Mouse (Mus musculus): ENCODE results near the gene Slc12a8. TPM values are rescaled to one million over a fixed set of nuclear protein-coding genes. Genes with fewer than 3 reads are reported as not detected.

The Slc12a8 gene
- total and polyA plus RNA-seq, 3 experiments: 12.2 to 17.4 (median 16.5) TPM

- H3K4me3 ChIP-seq (replicated peaks in 1 of 3; ENCODE audit: low read depth in 2 of 3, low read length in 2 of 3, poor library complexity in 1 of 3): peak overlapping the region; percentile 74 to 96 (median 83)
- DNase-seq (ENCODE audit: extremely low read depth): no peak
- peak overlapping the region; percentile 17; the same call in 1 of the 2 replicates for H3K27ac ChIP-seq (ENCODE audit: insufficient read depth, low read depth)
- dilution Hi-C loops (cut with MboI; ENCODE audit: extremely low pct_ligation_motif_present, extremely low pct_unique_long_range_greater_than_20kb, low sequenced_read_pairs) (no loop called here), in situ Hi-C loops (cut with MboI; ENCODE audit: low pct_ligation_motif_present, low pct_unique_long_range_greater_than_20kb, low sequenced_read_pairs) (no loop called here)
- no peaks in the 10 kb centered on the region for H3K27me3 ChIP-seq (replicated peaks)
- peak; percentile 31; the same call in 1 of the 2 replicates for TF ChIP-seq BHLHE40 (IDR thresholded peaks at IDR 0.05; ENCODE audit: low read depth, low read length)
- no peak for TF ChIP-seq MAFK (IDR thresholded peaks at IDR 0.05; ENCODE audit: insufficient replicate concordance, low read length)
- TF ChIP-seq TCF12 (IDR thresholded peaks at IDR 0.05; ENCODE audit: low read depth, low read length): 0 out of 2 replicates have a peak, but pooled peaks have one; percentile 21
- peak; percentile 42; the same call in 1 of the 2 replicates for TF ChIP-seq ETS1 (conservative IDR thresholded peaks at IDR 0.05; ENCODE audit: low read depth, low read length)
- peaks cover 28 to 55% of the 10 kb centered on the region in 2 experiments for H3K36me3 ChIP-seq (replicated peaks in 1 of 2; ENCODE audit: control insufficient read depth in 1 of 2, insufficient read depth in 1 of 2, low read length in 1 of 2)
- peaks cover 36 to 64% of the 10 kb centered on the region in 2 experiments for H3K4me1 ChIP-seq (ENCODE audit: control insufficient read depth in 1 of 2, insufficient read depth in 2 of 2)
- H3K9me3 ChIP-seq (replicated peaks; ENCODE audit: low read length): no peaks in the 10 kb centered on the region
- H3K79me2 ChIP-seq (replicated peaks; ENCODE audit: control insufficient read depth, extremely low read depth, insufficient read depth, poor library complexity, severe bottlenecking): peaks cover 82% of the 10 kb centered on the region
- H3K4me2 ChIP-seq (ENCODE audit: insufficient read depth, low read depth, poor library complexity, severe bottlenecking): peak overlapping the region; percentile 72
- H3K9ac ChIP-seq (ENCODE audit: insufficient read depth, low read depth): peak overlapping the region; percentile 96
These were observed 170.6 kb downstream of the Slc12a8 start for GRCm38 (mm10) chr16:33687724-33688123.

- no peak for TF ChIP-seq UBTF (IDR thresholded peaks at IDR 0.05; ENCODE audit: low read depth, low read length)
- peak; percentile 49; the same call in 1 of the 2 replicates for TF ChIP-seq ELF1 (IDR thresholded peaks at IDR 0.05; ENCODE audit: low read depth, low read length)
- 0 out of 2 replicates have a peak, but pooled peaks have one; percentile 3 for TF ChIP-seq TCF12 (IDR thresholded peaks at IDR 0.05; ENCODE audit: low read depth, low read length)
- TF ChIP-seq HCFC1 (IDR thresholded peaks at IDR 0.05; ENCODE audit: low read depth, low read length): no peak
- 0 out of 2 replicates have a peak, but pooled peaks have one; percentile 14 for TF ChIP-seq JUND (conservative IDR thresholded peaks at IDR 0.05; ENCODE audit: low read depth, low read length)
- no peak for TF ChIP-seq NRF1 (IDR thresholded peaks at IDR 0.05; ENCODE audit: low read depth, low read length)
- TF ChIP-seq BHLHE40 (IDR thresholded peaks at IDR 0.05; ENCODE audit: low read depth, low read length): peak; percentile 46; the same call in 1 of the 2 replicates
- peak; percentile 58 for TF ChIP-seq IRF4 (IDR thresholded peaks at IDR 0.05; ENCODE audit: low read depth, low read length)
- TF ChIP-seq EP300 (IDR thresholded peaks at IDR 0.05; ENCODE audit: low read length): peak; percentile 70
- TF ChIP-seq MEF2A (IDR thresholded peaks at IDR 0.05; ENCODE audit: borderline replicate concordance, low read depth, low read length): peak; percentile 19; the same call in 1 of the 2 replicates
- peak; percentile 32 for TF ChIP-seq MXI1 (IDR thresholded peaks at IDR 0.05; ENCODE audit: low read depth, low read length)
- 0 out of 2 replicates have a peak, but pooled peaks have one; percentile 36 for TF ChIP-seq CHD2 (IDR thresholded peaks at IDR 0.05; ENCODE audit: low read length)
- TF ChIP-seq MYC (IDR thresholded peaks at IDR 0.05; ENCODE audit: low read depth, low read length): no peak
- peak; percentile 69; the same call in 1 of the 2 replicates for TF ChIP-seq SIN3A (IDR thresholded peaks at IDR 0.05; ENCODE audit: low read length)
- TF ChIP-seq CHD1 (IDR thresholded peaks at IDR 0.05; ENCODE audit: low read depth, low read length): peak; percentile 40; the same call in 1 of the 2 replicates
- TF ChIP-seq JUN (IDR thresholded peaks at IDR 0.05; ENCODE audit: insufficient read depth, low read depth, low read length): no peak
- TF ChIP-seq ETS1 (conservative IDR thresholded peaks at IDR 0.05; ENCODE audit: low read depth, low read length): peak; percentile 52; the same call in 1 of the 2 replicates
- peak; percentile 55; the same call in 1 of the 2 replicates for TF ChIP-seq MAFK (IDR thresholded peaks at IDR 0.05; ENCODE audit: insufficient replicate concordance, low read length)
- peak; percentile 74 for DNase-seq (ENCODE audit: extremely low read depth)
- in situ Hi-C loops (cut with MboI; ENCODE audit: low pct_ligation_motif_present, low pct_unique_long_range_greater_than_20kb, low sequenced_read_pairs) (loop anchor here (5.0 kb wide), 1 partner anchor 129 kb away; no protein-coding TSS in a partner anchor), dilution Hi-C loops (cut with MboI; ENCODE audit: extremely low pct_ligation_motif_present, extremely low pct_unique_long_range_greater_than_20kb, low sequenced_read_pairs) (no loop called here)
- peak overlapping the region; percentile 33 for H3K4me2 ChIP-seq (ENCODE audit: insufficient read depth, low read depth, poor library complexity, severe bottlenecking)
- peak overlapping the region in 1 of 3 experiments; percentile 1 for H3K4me3 ChIP-seq (replicated peaks in 1 of 3; ENCODE audit: low read depth in 2 of 3, low read length in 2 of 3, poor library complexity in 1 of 3)
- H3K27me3 ChIP-seq (replicated peaks): no peaks in the 10 kb centered on the region
- peaks cover 52 to 87% of the 10 kb centered on the region in 2 experiments for H3K36me3 ChIP-seq (replicated peaks in 1 of 2; ENCODE audit: control insufficient read depth in 1 of 2, insufficient read depth in 1 of 2, low read length in 1 of 2)
- H3K4me1 ChIP-seq (ENCODE audit: control insufficient read depth in 1 of 2, insufficient read depth in 2 of 2): peaks cover 57 to 86% of the 10 kb centered on the region in 2 experiments
- no peaks in the 10 kb centered on the region for H3K9me3 ChIP-seq (replicated peaks; ENCODE audit: low read length)
- peak overlapping the region; percentile 46 for H3K27ac ChIP-seq (ENCODE audit: insufficient read depth, low read depth)
- peak overlapping the region; percentile 12; the same call in 1 of the 2 replicates for H3K9ac ChIP-seq (ENCODE audit: insufficient read depth, low read depth)
- peaks cover 99% of the 10 kb centered on the region for H3K79me2 ChIP-seq (replicated peaks; ENCODE audit: control insufficient read depth, extremely low read depth, insufficient read depth, poor library complexity, severe bottlenecking)
These were observed 174.0 kb downstream of the Slc12a8 start for GRCm38 (mm10) chr16:33690975-33691747.
